Mouse (Mus musculus) cerebellum, postnatal 10 days (tissue): ENCODE data around the gene Kcnma1.

Source experiments
- DNase-seq, 2 experiments: peaks; one replicate each; pipeline ENCODE4 v3.0.0; 2021; ENCODE audit warnings: mixed read lengths in 2 of 2

Kcnma1 gene

DNA sequence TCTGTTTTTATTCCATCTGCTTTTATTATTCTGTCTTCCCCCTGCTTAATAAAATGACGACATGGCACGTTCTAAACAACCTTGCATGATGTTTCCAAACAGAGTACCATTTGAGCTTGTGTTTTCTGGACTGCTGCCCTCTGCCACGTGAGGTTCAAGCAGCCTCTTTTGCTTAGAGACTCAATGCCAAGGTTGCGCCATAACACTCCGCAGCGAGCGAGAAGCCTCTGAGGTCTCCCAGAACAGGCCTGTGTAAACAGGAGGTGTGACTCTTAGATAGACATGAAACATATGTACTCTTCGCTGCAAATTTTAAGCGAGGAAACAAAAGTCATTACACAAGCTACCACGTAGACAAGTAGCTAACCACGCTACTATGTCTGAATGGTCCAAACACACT lies 55.2 kb downstream of the Kcnma1 start:
- DNase-seq: no peak

DNA sequence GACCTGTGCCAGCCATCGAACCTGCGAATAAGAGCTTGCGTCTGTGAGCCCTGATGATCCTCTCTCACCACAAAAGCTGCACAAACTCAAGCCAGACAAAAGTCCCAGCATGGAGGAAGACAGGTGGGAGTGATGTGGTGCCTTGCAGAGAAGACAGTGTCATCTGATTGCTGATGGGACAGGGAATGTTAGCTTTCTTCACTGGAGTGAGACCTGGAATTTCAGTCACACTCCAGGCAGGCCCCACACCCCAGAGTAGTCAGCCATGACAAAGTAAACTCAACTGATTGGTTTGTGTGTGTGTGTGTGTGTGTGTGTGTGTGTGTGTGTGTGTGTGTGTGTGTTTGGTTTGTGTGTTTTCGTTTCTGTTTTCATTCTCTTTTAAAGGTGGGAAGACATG lies 57.0 kb downstream of the Kcnma1 start:
- no peak for DNase-seq

DNA sequence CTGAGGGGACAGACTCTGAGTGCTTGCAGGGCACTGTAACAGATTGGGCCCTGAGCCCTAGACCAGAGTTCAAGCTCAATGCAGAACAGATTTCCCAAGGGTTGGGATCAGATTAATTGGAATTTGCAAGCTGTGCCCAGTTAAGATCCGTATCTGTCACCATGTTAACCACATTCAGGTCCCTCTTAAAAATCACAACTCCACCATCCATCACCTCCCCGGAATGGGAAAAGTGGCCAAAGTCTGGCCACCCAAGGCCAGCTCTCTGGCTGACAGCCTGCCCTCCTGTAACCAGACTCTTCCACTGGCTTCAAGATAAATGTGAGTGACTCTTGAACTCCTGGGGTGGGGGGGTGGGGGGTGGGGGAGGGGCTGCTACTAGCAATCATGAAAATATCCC lies 70.4 kb downstream of the Kcnma1 start:
- no peak for DNase-seq

GRCm38 (mm10) chr14:23943152-23943551 lies 71.1 kb downstream of the Kcnma1 start:
- DNase-seq: no peak

GRCm38 (mm10) chr14:23942103-23942502 lies 72.2 kb downstream of the Kcnma1 start:
- DNase-seq: no peak

GRCm38 (mm10) chr14:23935016-23935415 lies 79.3 kb downstream of the Kcnma1 start:
- DNase-seq: no peak

- DNase-seq: no peak
Measured at GRCm38 (mm10) chr14:23931671-23932071, 82.6 kb downstream of the Kcnma1 start.

DNA sequence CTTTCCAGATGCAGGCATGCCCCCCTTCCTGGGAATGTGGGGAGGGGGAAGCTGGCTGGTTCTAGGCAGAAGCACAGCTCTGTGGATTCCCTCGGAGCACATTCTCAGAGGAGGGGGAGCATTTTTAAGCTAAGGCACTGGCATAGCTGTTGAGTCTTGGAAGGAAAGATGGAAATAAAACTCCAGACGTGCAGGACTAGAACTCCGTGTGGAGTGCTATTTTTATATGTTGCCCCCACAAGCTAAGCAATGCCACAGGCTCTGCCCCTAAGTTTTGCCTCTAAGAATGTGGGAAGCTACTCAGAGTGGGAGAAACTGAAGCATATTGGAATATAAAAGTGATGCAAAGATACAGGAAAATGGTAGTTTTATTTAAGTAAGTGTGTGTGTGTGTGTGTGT lies 85.1 kb downstream of the Kcnma1 start:
- no peak for DNase-seq

GRCm38 (mm10) chr14:23923356-23923755 lies 90.9 kb downstream of the Kcnma1 start:
- DNase-seq: no peak

GRCm38 (mm10) chr14:23922755-23923154 lies 91.5 kb downstream of the Kcnma1 start:
- peak; percentile 40 to 56 for DNase-seq

DNA sequence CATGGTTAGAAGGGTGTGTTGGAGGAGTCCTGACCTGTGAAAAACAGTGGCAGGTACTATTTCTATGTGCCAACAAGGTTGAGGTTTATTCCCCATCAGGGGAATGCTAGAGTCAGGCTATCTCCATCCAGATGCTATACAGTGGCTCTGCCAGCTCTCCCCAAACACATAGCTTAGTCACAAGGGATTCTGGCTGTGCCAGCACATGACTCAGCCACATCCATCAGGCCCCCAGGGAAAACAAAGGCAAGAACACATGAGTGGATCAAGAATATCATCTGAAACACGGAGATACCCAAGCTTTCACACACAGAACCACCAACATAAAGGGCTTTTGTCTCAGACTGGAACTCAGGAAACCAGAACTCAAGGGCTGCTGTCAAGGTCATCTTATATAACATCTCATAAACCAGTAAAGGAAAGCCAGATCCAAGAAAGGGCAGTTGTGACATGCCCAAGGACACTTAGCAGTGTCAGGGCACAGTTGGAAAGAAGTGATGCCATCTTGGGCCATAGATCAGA lies 103.1 kb downstream of the Kcnma1 start:
- DNase-seq: no peak

DNA sequence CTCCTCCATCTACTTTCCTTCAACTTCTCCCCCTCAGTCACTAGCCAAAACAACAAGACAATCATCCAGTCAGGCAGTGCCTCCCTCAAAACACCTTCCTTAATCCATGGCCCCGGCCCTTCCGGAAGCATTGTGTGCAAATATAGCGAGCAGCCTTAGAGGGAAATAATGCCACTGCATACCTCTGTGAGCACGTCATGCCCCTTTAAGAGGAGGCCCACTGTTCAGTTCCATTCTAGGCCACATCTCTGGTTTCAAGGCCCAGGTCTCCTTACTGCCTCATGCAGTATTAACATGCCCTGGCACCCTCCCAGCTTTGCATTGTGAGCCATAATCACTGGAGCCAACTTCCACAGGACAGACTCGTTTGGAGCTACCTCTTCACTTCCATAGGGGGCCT lies 105.7 kb downstream of the Kcnma1 start:
- DNase-seq: peak; percentile 29 to 39

DNA sequence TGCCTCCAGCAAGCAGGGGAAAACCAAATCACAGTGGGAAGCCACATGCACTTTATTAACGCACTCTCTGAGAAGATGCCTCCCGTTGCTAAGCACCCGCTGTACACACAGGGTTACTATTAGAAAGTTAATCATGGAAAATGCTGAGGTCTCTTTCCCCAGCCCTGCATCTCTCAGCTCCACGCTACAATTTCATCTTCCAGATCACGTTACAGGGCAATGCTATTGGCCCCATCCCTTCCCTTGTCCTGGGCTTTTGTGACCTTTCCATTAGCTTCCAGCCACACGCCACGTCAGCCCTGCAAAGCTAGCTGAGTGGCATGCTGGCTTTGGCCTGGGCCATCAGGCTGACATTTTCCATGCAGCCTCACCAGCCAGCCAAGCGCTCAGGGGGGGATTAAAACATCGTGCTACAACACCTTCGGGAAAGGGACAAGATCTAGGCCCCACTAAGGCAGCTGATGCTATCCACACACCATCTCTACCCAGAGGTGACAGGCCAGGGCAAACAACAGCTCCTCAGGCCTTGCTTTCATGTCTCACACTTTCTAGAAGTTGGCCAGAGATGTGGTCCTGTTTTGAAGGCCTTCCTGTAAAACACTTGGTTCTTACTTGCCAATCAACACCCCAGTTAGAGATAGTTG lies 111.5 kb downstream of the Kcnma1 start:
- DNase-seq: peak in 1 of 2 experiments; percentile 29

GRCm38 (mm10) chr14:23899462-23899861 lies 114.8 kb downstream of the Kcnma1 start:
- DNase-seq: no peak

- DNase-seq: no peak
Measured at GRCm38 (mm10) chr14:23897815-23898214, 116.5 kb downstream of the Kcnma1 start.

- peak; percentile 60 to 69 for DNase-seq
Measured at GRCm38 (mm10) chr14:23896036-23896435, 118.3 kb downstream of the Kcnma1 start.

DNA sequence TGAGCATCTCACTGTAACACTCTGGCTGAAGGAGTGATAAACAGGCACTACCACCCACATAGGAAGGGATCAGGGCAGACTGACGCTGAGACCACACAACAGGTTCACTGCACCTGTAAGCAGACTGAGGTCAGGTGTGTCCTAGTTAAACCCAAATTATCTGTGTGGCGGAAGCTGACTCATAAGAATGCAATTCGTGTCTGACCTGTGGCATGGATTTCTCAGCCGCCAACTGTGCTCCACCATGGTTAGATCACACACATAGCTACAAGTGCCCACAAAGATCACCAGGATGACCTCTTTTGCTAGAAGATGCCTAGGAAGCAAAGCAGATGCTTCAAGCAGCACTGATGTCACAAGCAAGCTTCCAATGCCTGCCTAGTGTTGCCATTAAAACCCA lies 128.2 kb downstream of the Kcnma1 start:
- no peak for DNase-seq

DNA sequence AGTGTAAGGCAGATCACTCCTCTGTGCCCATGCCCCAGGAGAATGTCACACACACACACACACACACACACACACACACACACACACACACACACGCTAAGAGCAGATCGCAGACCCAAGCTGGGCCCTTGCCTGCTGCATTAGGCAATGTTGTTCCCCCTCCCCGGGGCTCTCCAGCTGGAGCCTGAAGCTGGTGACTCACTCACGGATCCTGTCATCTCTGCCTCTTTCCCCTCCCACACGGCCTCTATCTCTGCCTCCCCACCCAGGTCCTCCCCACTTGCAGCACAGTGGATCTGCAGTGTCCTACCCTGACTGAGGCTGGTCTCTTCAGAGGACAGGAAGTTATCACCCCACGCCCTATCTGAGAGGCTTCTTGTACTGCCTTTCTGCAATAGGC lies 128.8 kb downstream of the Kcnma1 start:
- DNase-seq: peak; percentile 19 to 25

- DNase-seq: peak in 1 of 2 experiments; percentile 30
Measured at GRCm38 (mm10) chr14:23885071-23885470, 129.2 kb downstream of the Kcnma1 start.

DNA sequence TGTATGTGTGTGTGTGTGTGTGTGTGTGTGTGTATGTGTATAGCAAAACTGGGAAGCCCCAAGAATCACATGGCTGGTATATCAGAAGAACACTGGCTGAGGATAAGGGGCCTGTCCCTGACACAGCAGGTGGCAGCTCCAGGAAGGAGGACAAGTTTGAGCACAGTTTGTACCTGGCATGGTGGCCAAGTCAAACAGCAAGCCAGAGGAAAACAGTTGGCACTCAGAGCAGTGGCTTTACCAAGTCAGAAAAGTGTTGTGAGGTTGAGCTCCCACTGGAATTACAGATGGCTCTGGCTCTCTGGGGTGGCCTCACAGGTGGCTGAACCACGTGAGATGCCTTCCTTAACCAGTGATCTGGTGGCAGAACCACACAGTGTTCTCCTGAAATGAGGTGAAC lies 132.3 kb downstream of the Kcnma1 start:
- DNase-seq: no peak

DNA sequence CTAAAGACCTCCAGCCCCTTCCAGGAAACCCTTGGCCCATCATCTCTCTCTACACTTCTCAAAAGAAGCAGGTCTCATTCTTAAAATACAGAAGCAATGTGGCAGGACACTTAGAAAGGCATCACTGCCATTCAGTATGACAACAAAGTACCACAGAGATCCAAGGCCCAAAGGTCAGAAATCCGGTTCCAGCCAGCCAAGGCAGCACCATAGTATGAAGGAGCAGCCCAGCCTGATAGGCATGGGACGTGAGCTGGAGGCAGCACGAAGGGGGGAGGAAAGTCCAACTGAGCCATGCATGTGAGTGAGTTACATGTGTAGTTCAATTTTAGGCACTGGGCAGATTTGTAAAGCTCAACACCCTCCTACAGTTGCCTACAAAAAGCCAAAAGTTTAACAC lies 135.0 kb downstream of the Kcnma1 start:
- no peak for DNase-seq

GRCm38 (mm10) chr14:23877561-23877960 lies 136.7 kb downstream of the Kcnma1 start:
- no peak for DNase-seq

- DNase-seq: no peak
Measured at GRCm38 (mm10) chr14:23874545-23874944, 139.7 kb downstream of the Kcnma1 start.

DNA sequence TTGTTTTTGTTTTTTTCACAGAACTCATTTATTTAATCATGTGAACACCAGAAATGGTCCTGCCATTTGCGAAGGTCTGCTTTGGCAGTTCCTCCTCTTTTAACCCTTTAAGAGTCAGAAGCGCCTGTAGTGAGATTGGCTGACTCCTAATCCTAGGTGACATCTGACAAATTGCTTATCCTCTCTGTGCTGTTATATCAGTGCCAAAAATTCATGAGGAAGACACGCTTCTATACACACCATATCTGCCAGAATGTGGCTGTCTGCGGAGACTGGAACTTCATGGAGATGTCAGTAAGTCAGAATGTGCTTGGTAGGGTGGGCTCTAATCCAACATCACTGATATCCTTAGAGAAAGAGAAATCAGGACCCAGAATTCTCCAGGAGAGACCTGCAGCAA lies 157.3 kb downstream of the Kcnma1 start:
- DNase-seq: peak; percentile 53 to 57

GRCm38 (mm10) chr14:23854946-23855345 lies 159.3 kb downstream of the Kcnma1 start:
- DNase-seq: no peak
